16 mouse cellular contexts compared by ENCODE assay signal in the genomic region with DNA sequence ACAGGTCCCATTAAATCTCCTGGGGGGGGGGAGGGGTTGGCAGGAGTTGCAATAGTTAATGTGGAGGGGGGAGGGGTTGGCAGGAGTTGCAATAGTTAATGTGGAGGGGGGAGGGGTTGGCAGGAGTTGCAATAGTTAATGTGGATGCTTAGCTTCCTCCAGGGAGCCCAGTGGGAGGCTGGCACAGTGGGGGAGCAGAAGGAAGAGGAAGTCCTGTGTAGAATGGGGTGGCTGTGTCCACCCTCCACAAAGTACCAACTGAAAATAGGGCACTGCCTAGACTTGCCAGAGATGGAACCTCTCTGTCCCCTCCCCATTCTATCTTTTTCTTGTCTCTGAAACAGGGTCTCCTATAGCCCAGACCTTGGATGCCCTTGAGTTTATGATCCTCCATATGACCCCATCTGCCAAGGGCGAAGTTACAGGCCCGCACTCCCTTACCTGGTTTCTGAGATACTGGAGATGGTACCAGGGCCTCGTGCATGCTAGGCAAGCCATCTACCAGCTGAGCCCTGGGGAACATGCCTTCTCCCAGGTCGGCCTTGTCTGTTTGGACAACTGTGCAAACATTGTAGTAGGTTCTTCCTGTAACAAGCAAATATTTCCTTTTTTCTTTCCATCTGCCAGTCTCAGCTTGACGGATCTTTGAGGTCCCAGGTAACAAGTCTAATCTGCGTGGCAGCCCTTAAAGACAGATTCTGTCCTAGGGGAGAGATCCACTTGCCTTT. TPM values are rescaled to one million over a fixed set of nuclear protein-coding genes. Genes with fewer than 3 reads are reported as not detected.
A peak's percentile ranks its signal among the peaks of the same experiment; 100 is the strongest.
DNase-seq lines count a peak whose midpoint lies in the region; ATAC-seq lines count a peak whose summit lies in the region.
"Had no signal": no experiment of that assay in that cellular context is flagged by ENCODE, and none has a peak within 500 bp of the region (broad histone marks: within the 10 kb centered on the region; RNA-seq: fewer than 3 reads in every experiment).

No protein-coding gene starts in this region.

- H3K36me3 ChIP-seq in embryonic facial prominence, embryonic 12.5 days, result no peaks in the 10 kb centered on the region
- H3K36me3 ChIP-seq in embryonic facial prominence, embryonic 10.5 days (replicated peaks), result peaks cover 3% of the 10 kb centered on the region; the same call in 1 of the 2 replicates
- 0 out of 2 replicates have a peak, but pooled peaks cover 5% of the 10 kb centered on the region for H3K36me3 ChIP-seq in limb, embryonic 15.5 days
- H3K36me3 ChIP-seq in limb, embryonic 10.5 days, result no peaks in the 10 kb centered on the region
- no peaks in the 10 kb centered on the region for H3K36me3 ChIP-seq in stomach, embryonic 15.5 days
- H3K36me3 ChIP-seq: forebrain, embryonic 10.5 days had no signal

- WGBS in embryonic facial prominence, embryonic 12.5 days, result 62% methylated on average over 6 of the region's 6 CpGs
- 74% methylated on average over 6 of the region's 6 CpGs for WGBS in embryonic facial prominence, embryonic 10.5 days
- 76% methylated on average over 6 of the region's 6 CpGs for WGBS in limb, embryonic 15.5 days
- 85% methylated on average over 6 of the region's 6 CpGs for WGBS in limb, embryonic 10.5 days
- 67% methylated on average over 6 of the region's 6 CpGs for WGBS in stomach, embryonic 15.5 days

- H3K4me2 ChIP-seq in embryonic facial prominence, embryonic 12.5 days (replicated peaks), result no peak overlapping the region
- no peak overlapping the region for H3K4me2 ChIP-seq in limb, embryonic 15.5 days
- no peak overlapping the region for H3K4me2 ChIP-seq in stomach, embryonic 15.5 days

- no peak for ATAC-seq in embryonic facial prominence, embryonic 12.5 days (ENCODE audit: insufficient number of reproducible peaks, insufficient read depth, low FRiP score, low TSS enrichment)
- no peak for ATAC-seq in limb, embryonic 15.5 days (ENCODE audit: insufficient number of reproducible peaks, low FRiP score, low TSS enrichment, low read depth)
- ATAC-seq in hematopoietic stem cell, adult 5-6 weeks (replicated peaks in 1 of 2; ENCODE audit: insufficient read depth in 1 of 2, low FRiP score in 2 of 2, low TSS enrichment in 1 of 2, low read depth in 1 of 2, poor library complexity in 2 of 2, severe bottlenecking in 2 of 2), result peak; percentile 60 to 74; a peak in 3 of 4 replicates
- peak; percentile 47; the same call in 1 of the 2 replicates for ATAC-seq in stomach, embryonic 15.5 days (ENCODE audit: insufficient read depth, low FRiP score, low read depth)
- no peak for ATAC-seq in CD4-positive, CD25-positive, alpha-beta regulatory T cell, adult 4 months

- peaks cover 23% of the 10 kb centered on the region for H3K4me1 ChIP-seq in embryonic facial prominence, embryonic 12.5 days
- peaks cover 39% of the 10 kb centered on the region for H3K4me1 ChIP-seq in embryonic facial prominence, embryonic 10.5 days
- peaks cover 16% of the 10 kb centered on the region for H3K4me1 ChIP-seq in limb, embryonic 15.5 days
- peaks cover 31% of the 10 kb centered on the region for H3K4me1 ChIP-seq in limb, embryonic 10.5 days
- peaks cover 7% of the 10 kb centered on the region for H3K4me1 ChIP-seq in stomach, embryonic 15.5 days

- no peaks in the 10 kb centered on the region for H3K27me3 ChIP-seq in embryonic facial prominence, embryonic 12.5 days
- H3K27me3 ChIP-seq in embryonic facial prominence, embryonic 10.5 days (replicated peaks; ENCODE audit: low read depth, poor library complexity, severe bottlenecking), result 0 out of 2 replicates have a peak, but pooled peaks cover 10% of the 10 kb centered on the region
- no peaks in the 10 kb centered on the region for H3K27me3 ChIP-seq in limb, embryonic 15.5 days
- no peaks in the 10 kb centered on the region for H3K27me3 ChIP-seq in limb, embryonic 10.5 days (ENCODE audit: low read depth, poor library complexity, severe bottlenecking)
- no peaks in the 10 kb centered on the region for H3K27me3 ChIP-seq in stomach, embryonic 15.5 days (replicated peaks)

- H3K9me3 ChIP-seq in embryonic facial prominence, embryonic 12.5 days, result no peaks in the 10 kb centered on the region
- H3K9me3 ChIP-seq in embryonic facial prominence, embryonic 10.5 days, result no peaks in the 10 kb centered on the region
- H3K9me3 ChIP-seq in limb, embryonic 15.5 days, result no peaks in the 10 kb centered on the region
- H3K9me3 ChIP-seq in limb, embryonic 10.5 days (replicated peaks), result no peaks in the 10 kb centered on the region
- no peaks in the 10 kb centered on the region for H3K9me3 ChIP-seq in stomach, embryonic 15.5 days
- H3K9me3 ChIP-seq: forebrain, embryonic 10.5 days had no signal

- no peak overlapping the region for H3K9ac ChIP-seq in embryonic facial prominence, embryonic 12.5 days
- H3K9ac ChIP-seq in limb, embryonic 15.5 days, result no peak overlapping the region
- no peak overlapping the region for H3K9ac ChIP-seq in stomach, embryonic 15.5 days

- H3K27ac ChIP-seq in embryonic facial prominence, embryonic 12.5 days, result 0 out of 2 replicates have a peak overlapping the region, but pooled peaks have one; percentile 17
- no peak overlapping the region for H3K27ac ChIP-seq in embryonic facial prominence, embryonic 10.5 days (replicated peaks)
- H3K27ac ChIP-seq in limb, embryonic 15.5 days, result peak overlapping the region; percentile 18; the same call in 1 of the 2 replicates
- H3K27ac ChIP-seq in limb, embryonic 10.5 days, result no peak overlapping the region
- H3K27ac ChIP-seq in stomach, embryonic 15.5 days, result peak overlapping the region; percentile 51
- H3K27ac ChIP-seq: forebrain, embryonic 10.5 days; left cerebral cortex, adult 2 months had no signal

- no peak overlapping the region for H3K4me3 ChIP-seq in embryonic facial prominence, embryonic 12.5 days
- H3K4me3 ChIP-seq in embryonic facial prominence, embryonic 10.5 days, result no peak overlapping the region
- no peak overlapping the region for H3K4me3 ChIP-seq in limb, embryonic 15.5 days
- H3K4me3 ChIP-seq in limb, embryonic 10.5 days, result no peak overlapping the region
- no peak overlapping the region for H3K4me3 ChIP-seq in stomach, embryonic 15.5 days (replicated peaks)
- H3K4me3 ChIP-seq: forebrain, embryonic 10.5 days; left cerebral cortex, adult 2 months had no signal

- DNase-seq in embryonic facial prominence, embryonic 10.5 days (ENCODE audit: low spot score), result no peak
- no peak for DNase-seq in limb, embryonic 10.5 days (ENCODE audit: low spot score)
- DNase-seq in cerebellum, postnatal 4 days (ENCODE audit: low spot score in 2 of 2), result no peak
- DNase-seq: cerebellum, adult 11-12 months; heart, postnatal 36 days had no signal

RNA-seq across cellular contexts. Expression of a gene that starts 5.6 kb away (rescaled TPM):
- polyA plus RNA-seq in embryonic facial prominence, embryonic 12.5 days (2016; fragmentation: Nextera tagmentation; extraction: Ambion mirVana), result 1.7 and 2.0 TPM in 2 replicates
- polyA plus RNA-seq in embryonic facial prominence, embryonic 10.5 days (2016; fragmentation: Nextera tagmentation; extraction: Ambion mirVana), result 1.3 and 1.6 TPM in 2 replicates
- polyA plus RNA-seq in limb, embryonic 15.5 days (2015; fragmentation: Nextera tagmentation; extraction: Ambion mirVana), result 1.9 and 2.1 TPM in 2 replicates
- polyA plus RNA-seq in limb, embryonic 10.5 days (2016; fragmentation: Nextera tagmentation; extraction: Ambion mirVana), result 1.2 TPM in 2 replicates
- 2.7 and 6.4 TPM in 2 replicates for total RNA-seq in hematopoietic stem cell, adult 5-6 weeks (2017)
- polyA plus RNA-seq in stomach, embryonic 15.5 days (2015; fragmentation: Nextera tagmentation; extraction: Ambion mirVana), result 2.1 and 2.7 TPM in 2 replicates
- 1 to 10 TPM; 2.5 to 2.9 TPM for polyA plus RNA-seq in CD4-positive, CD25-positive, alpha-beta regulatory T cell, adult 4 months (2017; shearing (Covaris generic))

RNA-seq across cellular contexts. Expression of a gene that starts 24.9 kb away (rescaled TPM):
- 0.15 and 0.39 TPM in 2 replicates for polyA plus RNA-seq in embryonic facial prominence, embryonic 12.5 days (2016; fragmentation: Nextera tagmentation; extraction: Ambion mirVana)
- 0.50 and 0.96 TPM in 2 replicates for polyA plus RNA-seq in embryonic facial prominence, embryonic 10.5 days (2016; fragmentation: Nextera tagmentation; extraction: Ambion mirVana)
- polyA plus RNA-seq in limb, embryonic 15.5 days (2015; fragmentation: Nextera tagmentation; extraction: Ambion mirVana), result 2.1 and 3.6 TPM in 2 replicates
- polyA plus RNA-seq in limb, embryonic 10.5 days (2016; fragmentation: Nextera tagmentation; extraction: Ambion mirVana), result 0.06 and 0.29 TPM in 2 replicates
- not detected in 2 replicates for total RNA-seq in hematopoietic stem cell, adult 5-6 weeks (2017)
- polyA plus RNA-seq in stomach, embryonic 15.5 days (2015; fragmentation: Nextera tagmentation; extraction: Ambion mirVana), result 0.66 and 2.0 TPM in 2 replicates
- polyA plus RNA-seq in CD4-positive, CD25-positive, alpha-beta regulatory T cell, adult 4 months (2017; shearing (Covaris generic)), result not detected

RNA-seq across cellular contexts. Expression of a gene that starts 58.3 kb away (rescaled TPM):
- not detected in 2 replicates for polyA plus RNA-seq in embryonic facial prominence, embryonic 12.5 days (2016; fragmentation: Nextera tagmentation; extraction: Ambion mirVana)
- not detected in 2 replicates for polyA plus RNA-seq in embryonic facial prominence, embryonic 10.5 days (2016; fragmentation: Nextera tagmentation; extraction: Ambion mirVana)
- polyA plus RNA-seq in limb, embryonic 15.5 days (2015; fragmentation: Nextera tagmentation; extraction: Ambion mirVana), result not detected in 2 replicates
- not detected in 2 replicates for polyA plus RNA-seq in limb, embryonic 10.5 days (2016; fragmentation: Nextera tagmentation; extraction: Ambion mirVana)
- not detected in 2 replicates for total RNA-seq in hematopoietic stem cell, adult 5-6 weeks (2017)
- polyA plus RNA-seq in stomach, embryonic 15.5 days (2015; fragmentation: Nextera tagmentation; extraction: Ambion mirVana), result 0.08 TPM in 1 of 2 replicates, not detected in the other
- polyA plus RNA-seq in CD4-positive, CD25-positive, alpha-beta regulatory T cell, adult 4 months (2017; shearing (Covaris generic)), result under 1 TPM; 0.36 to 0.58 TPM
- total RNA-seq: adrenal gland, postnatal 4 days; heart, adult 18-20 months; heart, postnatal 36 days; left cerebral cortex, adult 2 months had no signal
- polyA plus RNA-seq: forebrain, embryonic 10.5 days; intestine, embryonic 14.5 days; limb, embryonic 14.5 days had no signal

Comparison
In these comparisons a context has a peak if more than half of its experiments do, and no peak if none do; other contexts are left out.
1. H3K27ac ChIP-seq: peak in embryonic facial prominence, embryonic 12.5 days (single experiment), limb, embryonic 15.5 days (single experiment) and stomach, embryonic 15.5 days (single experiment); none in embryonic facial prominence, embryonic 10.5 days (single experiment) and limb, embryonic 10.5 days (single experiment).
2. ATAC-seq: peak in hematopoietic stem cell, adult 5-6 weeks (2 of 2) and stomach, embryonic 15.5 days (single experiment); none in embryonic facial prominence, embryonic 12.5 days (single experiment), limb, embryonic 15.5 days (single experiment) and CD4-positive, CD25-positive, alpha-beta regulatory T cell, adult 4 months (single experiment).